Mouse (Mus musculus) left cerebral cortex, postnatal 4 days (tissue): ENCODE results near the gene Ablim2. TPM values are rescaled to one million over a fixed set of nuclear protein-coding genes. Genes with fewer than 3 reads are reported as not detected.

Experiments
- total RNA-seq, 2 experiments: library from RNA; stranded (reverse); gene quantifications; 2 replicates each; pipeline ENCODE4 v1.2.3; 2021

The Ablim2 gene
- total RNA-seq, 2 experiments from 2014 or later = 48.5 to 53.3 TPM

Other genes with a start within 250 kb of the Ablim2 start
- gene Cpz, start 232.2 kb upstream of the Ablim2 start, total RNA-seq = 1 to 10 TPM; 1.9 to 3.3 TPM
- gene Trmt44, start 182.8 kb upstream of the Ablim2 start, total RNA-seq = 10 to 100 TPM; 10.9 to 11.9 TPM
- 10 to 100 TPM; 24.2 to 26.1 TPM for gene Acox3, start 174.8 kb upstream of the Ablim2 start, total RNA-seq
- gene Htra3, start 78.1 kb upstream of the Ablim2 start, total RNA-seq = 10 to 100 TPM; 14.9 to 17.1 TPM
- 1 to 10 TPM; 2.2 to 2.3 TPM for gene Sh3tc1, start 17.9 kb upstream of the Ablim2 start, total RNA-seq
- 100 to 1,000 TPM; 221 to 230 TPM for gene Afap1, start 135.4 kb downstream of the Ablim2 start, total RNA-seq